Mouse (Mus musculus): ENCODE results near the gene Tmx4.

GRCm38 (mm10) chr2:134642377-134642776, 1.6 kb downstream of the Tmx4 start:
- TF ChIP-seq EP300 (IDR thresholded peaks at IDR 0.05; ENCODE audit: insufficient read depth, low read depth, low read length) (no peak), CTCF (IDR thresholded peaks at IDR 0.05) (no peak), POLR2A (IDR thresholded peaks at IDR 0.05; ENCODE audit: insufficient read depth, low read depth, low read length) (no peak)

Data from heart, adult 2 months (tissue).